Mouse (Mus musculus) NIH3T3 (cell line): ENCODE data around the gene Nat8.
"Not testable (repeated sequence)": the region's sequence is repeated elsewhere in the genome, so short reads cannot be mapped to it uniquely, and the experiment has no call there.

ENCODE experiments used
- DNase-seq: peaks from one replicate; pipeline ENCODE4 v3.0.0-alpha.2; 2012; ENCODE audit warnings: low read depth

Nat8 gene

DNA sequence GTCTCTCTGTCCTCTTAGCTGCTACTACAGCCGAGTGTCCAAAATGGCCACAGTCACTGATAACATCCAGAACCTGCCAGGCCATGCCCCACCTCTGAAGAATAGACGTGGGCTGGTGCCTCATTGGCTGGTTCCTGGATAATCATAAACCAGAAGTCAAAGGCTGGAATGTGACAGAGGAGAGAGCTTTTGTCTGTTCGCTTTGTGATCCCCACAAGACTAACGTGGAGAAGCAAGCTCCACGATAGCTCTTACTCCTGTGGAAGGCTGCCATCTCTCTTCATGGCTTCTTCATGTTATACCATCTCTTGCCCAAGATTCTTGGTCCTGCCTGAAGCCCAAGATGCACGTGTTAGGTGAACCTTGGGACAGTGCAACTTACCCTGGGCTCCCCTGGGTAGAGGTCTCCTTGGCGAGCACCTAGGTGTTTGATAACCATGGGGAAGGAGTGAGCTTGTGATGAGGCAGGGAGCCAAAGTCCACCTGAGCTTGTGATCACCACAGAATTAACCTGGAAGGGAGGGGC lies at the start of gene Nat8:
Gene Nat8 (minus strand): TSS at position 287 of the 526 bp plus-strand sequence.
- DNase-seq: no peak

DNA sequence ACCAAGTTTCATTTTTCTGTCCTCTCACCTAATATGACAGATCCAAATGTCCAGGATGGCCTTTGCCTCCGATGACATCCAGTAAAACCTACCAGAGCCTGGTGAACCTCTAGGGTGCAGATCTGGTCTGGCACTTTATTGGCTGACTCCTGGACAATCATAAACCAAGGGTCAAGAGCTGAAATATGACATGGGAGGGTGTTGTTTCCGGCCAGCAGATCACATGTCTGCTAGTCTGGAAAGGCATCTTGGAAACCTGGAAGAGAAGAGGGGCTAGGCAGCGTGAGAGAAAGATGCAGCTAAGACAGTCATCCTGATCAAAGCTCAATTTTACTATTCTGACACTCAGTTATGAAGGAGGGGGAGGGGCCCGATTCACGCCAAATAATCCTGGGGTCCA lies 37.1 kb upstream of the Nat8 start, which contains the start of gene Nat8f2:
Gene Nat8f2 (minus strand): TSS at position 153 of the 400 bp plus-strand sequence.
- DNase-seq: not testable (repeated sequence)

GRCm38 (mm10) chr6:85867726-85868690 lies 36.1 kb upstream of the Nat8 start:
- no peak for DNase-seq

DNA sequence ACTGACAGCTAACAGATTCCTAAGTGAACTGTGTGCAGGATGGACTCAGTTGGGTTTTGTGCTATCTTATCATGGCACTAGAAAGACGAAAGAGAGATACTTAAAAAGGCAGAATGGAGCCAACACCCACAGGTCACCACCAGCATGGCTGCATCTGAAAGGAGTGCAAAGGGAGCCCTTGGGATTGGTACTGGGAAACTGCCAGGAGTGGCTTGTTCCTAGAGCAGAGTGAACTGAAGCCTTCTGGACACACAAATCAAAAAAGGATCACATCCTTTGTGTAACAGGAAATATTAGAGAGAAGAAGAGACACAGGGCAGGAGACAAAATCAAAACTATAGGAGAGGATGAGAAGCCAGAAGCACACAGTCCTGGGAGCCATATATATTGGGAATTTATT lies 35.1 kb upstream of the Nat8 start:
- DNase-seq: not testable (repeated sequence)

DNA sequence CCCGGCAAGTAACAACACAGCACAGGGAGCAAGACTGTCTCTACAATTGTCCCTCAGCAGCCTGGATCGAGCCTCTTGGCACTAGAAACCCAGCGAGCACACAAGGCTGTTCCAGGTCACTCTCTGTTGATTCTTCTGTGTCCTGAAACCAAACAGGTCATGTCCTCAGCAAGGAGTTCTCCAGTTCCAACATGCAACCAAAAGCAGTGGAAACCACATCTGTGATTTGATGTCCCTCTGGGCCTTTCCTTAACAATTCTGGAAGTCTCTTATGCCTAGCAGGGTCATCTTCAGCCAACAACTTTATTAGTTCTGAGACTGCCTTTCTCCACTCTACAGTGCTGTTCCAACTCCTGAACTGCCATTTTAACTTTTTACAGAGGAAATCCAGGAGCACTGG lies 34.3 kb upstream of the Nat8 start:
- DNase-seq: not testable (repeated sequence)

DNA sequence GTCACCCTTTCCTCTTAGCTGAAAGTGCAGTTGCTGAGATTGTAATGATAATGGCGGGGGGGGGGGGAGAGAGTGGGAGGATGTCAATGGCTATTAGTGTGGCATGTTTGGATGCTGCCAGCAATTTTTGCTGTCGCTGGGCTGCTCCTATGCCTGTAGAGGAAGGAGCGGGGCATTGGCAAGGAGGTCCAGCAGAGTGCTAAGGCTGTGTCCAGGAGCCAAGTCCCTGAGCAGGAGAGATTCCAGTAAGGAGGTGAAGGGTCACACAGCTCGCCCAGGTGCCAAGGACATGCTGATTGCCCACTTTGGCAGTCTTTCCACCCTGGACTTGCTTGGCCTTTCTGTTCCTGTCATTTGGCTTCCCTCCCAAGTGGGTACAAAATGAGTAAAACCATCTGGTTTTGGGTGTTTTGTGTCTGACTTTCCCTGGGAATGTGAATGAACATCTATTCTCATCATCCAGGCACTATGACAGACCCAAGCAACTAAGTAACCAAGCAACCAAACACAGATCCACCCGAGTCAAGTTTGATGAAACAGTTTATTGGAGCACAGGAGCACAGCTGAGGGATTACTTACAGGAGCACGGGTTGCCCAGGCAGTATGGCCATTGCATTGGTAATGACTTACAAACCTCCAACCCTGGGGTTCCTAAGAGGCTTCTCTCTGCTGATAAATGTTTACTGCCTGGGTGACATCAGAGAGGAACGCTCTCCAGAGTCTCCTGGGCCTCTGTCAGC lies 33.2 kb upstream of the Nat8 start:
- peak; percentile 39 for DNase-seq

DNA sequence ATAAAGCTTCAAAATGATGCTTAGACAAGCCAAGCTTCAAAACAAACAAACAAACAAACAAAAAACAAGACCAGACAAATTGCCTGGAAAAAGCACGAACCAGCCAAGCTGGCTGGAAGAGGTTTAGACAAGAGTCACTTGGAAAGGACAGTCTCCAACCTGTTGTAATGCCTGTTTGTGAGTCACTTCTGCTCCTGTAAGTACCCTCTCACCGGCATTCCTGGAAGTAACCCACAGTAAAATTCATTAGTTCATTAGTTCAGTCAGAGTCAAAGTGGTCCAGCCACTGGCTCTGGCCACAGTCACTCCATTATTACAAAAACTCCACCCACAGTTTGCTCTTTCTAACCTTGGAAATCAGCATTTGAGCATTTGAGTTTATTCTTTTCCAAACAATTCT lies 32.0 kb upstream of the Nat8 start:
- DNase-seq: no peak

GRCm38 (mm10) chr6:85863136-85863535 lies 31.3 kb upstream of the Nat8 start:
- DNase-seq: no peak

DNA sequence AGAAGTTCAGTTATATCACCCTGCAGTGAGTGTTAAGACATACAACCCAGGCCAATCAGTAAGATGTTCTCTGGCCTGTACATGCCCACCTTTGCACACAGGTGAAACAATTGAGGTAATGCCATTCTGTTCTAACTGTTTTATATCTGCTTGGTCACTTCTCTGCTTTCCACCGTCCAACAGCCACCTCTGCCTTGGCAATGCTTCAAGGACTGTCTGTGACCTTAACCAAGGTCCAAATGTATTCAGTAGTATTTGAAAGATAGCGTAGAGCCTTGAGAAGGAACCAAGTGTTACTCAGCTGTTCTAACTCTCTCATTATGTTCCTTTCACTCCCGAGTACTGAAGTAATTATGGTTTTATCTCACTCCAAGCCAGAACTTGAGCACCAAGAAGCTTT lies 30.7 kb upstream of the Nat8 start:
- DNase-seq: no peak

- no peak for DNase-seq
Measured at GRCm38 (mm10) chr6:85861247-85861646, 29.4 kb upstream of the Nat8 start.

DNA sequence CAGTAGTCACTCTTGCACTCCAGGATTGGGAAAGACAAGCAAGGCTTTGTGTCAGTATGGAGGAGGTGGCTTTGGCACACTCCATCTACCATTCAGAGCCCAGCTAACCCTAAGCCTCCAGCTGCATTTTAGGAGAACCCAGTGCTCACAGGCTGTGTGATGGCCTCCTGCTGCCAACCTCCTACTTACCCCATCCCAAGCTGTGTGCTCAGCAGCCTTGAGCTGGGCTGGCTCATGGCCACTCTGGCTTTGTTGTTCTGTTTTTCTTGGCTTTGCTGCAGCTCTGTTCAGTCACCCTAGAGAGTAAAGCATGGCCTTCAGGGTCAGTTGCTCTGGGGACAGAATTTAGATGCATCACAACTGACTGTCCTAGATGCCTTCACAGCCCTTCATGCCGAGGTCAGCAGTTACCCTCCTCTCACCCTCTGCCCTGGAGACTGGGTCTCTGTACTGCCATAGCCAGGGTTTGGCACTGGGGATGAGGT lies 24.4 kb upstream of the Nat8 start:
- peak; percentile 75 for DNase-seq

GRCm38 (mm10) chr6:85853481-85853880 lies 21.6 kb upstream of the Nat8 start:
- DNase-seq: no peak

DNA sequence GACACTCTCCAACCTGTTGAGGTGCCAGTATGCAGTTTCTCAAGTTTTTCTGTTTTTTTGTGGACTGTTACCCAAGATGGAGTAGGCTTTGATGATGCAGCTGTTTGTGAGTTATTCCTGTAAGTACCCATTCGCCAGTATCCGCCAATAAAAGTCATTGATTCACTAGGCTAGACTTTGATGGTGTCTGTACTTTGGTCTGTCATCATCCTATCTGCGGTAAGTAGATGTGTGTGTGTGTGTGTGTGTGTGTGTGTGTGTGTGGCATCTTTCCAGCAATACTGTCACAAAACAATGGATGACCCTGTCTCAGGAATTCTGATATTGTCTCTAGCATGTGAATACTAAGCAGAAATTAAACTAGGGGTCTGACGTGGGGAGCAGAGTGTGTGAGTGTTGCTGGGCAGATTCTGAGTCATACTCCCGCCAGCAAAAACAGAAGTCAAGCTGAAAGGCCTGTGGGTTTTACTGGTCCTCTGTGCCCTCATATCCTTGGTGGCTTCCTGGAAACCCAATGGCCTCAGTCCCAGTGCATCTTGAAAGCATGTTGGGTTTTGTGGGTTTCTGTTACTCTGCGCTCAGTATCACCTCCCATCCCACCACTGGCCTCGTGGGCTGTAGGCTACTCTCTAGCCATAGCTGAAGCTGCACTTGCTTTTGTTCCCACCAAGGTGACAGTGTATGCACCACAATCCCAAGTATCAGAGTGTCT lies 19.3 kb upstream of the Nat8 start:
- DNase-seq: no peak

- no peak for DNase-seq
Measured at GRCm38 (mm10) chr6:85849240-85849639, 17.4 kb upstream of the Nat8 start.

DNA sequence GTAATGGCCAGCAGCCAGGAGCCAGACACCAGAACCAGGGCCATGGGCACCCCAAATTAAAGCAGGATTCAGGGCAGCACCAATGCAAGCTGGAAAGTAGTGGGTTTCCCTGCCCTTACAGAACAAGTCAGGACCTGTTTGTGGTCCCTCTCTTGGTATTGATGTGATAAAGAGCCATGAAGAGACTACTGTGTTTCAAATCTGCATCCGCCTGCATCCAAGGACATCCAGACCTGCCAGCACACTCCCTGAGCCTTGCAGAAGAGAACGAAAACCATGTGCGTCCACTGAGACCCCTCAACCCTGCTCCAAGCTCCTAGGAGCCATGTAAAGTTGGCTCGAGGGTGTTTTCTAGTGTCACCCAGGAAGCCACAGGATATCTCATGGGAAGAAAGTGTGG lies 16.3 kb upstream of the Nat8 start:
- no peak for DNase-seq

DNA sequence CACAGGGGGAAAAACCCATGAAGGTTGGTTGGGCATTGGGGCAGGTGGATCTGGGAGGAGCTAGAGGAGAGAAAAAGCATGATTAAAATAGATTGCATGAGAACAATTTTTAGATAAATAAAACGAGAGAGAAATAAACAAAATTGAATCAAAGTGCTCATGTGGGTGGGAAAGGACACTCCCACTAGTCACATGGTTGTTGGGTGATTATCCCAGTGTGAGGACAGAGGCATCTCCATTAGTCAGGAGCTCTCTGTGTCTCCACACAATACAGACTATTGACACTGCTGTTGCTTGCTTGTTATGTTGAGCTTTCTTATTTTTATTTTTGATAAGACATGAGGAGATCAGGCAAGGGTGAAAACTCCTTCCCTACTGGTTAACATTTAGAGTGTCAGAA lies 15.0 kb upstream of the Nat8 start:
- DNase-seq: no peak

GRCm38 (mm10) chr6:85843677-85844458 lies 12.0 kb upstream of the Nat8 start:
- DNase-seq: peak; percentile 73

DNA sequence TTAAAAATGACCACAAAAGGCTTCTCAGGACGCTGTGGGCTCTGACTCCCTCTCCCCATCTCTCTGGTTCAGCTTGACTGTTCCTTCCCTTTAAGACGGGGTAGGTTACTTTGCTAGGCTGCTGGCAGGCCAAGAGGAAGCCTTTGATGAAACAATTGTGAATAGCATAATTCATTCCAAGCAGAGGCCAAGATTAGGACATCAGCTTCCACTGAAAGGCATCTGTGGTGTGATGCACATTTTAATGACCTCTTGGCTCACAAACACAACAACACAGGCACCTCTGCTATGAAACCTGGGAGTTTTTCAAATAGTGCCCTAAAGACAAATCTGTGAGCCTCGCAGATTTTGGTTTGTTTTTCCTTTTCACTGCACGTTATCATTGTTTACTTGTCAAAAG lies 8.1 kb upstream of the Nat8 start:
- peak; percentile 21 for DNase-seq

DNA sequence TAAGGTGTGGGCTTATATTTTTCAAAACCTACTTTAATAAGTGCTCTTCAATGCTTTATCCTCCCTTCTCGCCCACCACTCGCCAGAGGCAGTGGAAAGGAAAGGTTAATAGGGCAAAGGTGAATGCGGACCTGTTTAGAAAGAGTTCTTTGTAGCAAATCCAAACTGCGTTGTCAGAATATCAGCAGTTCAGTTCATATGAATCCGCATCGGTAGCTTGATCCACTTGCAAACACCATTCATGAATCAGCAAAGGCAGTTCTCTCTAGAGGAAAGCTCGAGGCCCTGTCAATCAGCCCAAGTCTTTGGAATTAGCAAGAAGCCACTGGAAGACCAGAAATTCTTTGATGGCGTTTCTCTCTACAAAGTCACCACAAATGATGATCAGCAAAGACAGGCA lies 6.8 kb upstream of the Nat8 start:
- DNase-seq: no peak

- peak; percentile 25 for DNase-seq
Measured at GRCm38 (mm10) chr6:85837307-85837706, 5.4 kb upstream of the Nat8 start.

DNA sequence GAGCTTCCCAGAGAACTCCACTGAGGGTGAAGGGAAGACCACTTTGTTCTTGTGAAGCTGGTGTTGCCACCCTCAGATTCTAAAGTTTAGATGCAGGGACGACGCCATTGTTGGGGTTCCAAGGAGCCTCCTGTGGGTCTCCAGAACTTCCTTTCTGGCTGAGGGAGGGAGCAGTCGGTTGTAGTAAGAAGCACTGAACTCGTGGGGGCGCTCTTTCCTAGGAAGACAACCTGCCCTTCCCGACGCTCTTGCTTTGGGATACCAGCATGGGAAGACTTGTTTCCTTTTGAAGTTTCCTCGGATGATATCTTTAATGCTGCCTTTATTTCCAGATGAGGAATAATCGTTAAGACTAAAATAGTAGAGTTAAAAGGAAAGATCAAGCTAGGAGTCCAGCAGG lies 4.9 kb upstream of the Nat8 start:
- DNase-seq: peak; percentile 74
